Mouse (Mus musculus): ENCODE measurements around the gene Gm20388. TPM values are rescaled to one million over a fixed set of nuclear protein-coding genes. Genes with fewer than 3 reads are reported as not detected.
A peak's percentile ranks its signal among the peaks of the same experiment; 100 is the strongest.

Gene Gm20388
- polyA plus RNA-seq, 1 experiment, result 0.36 TPM

GRCm38 (mm10) chr8:124247581-124247980 lies 4336.9 kb downstream of the Gm20388 start:
- peaks cover 41% of the 10 kb centered on the region for H3K4me1 ChIP-seq (ENCODE audit: control insufficient read depth)
- peaks cover 13% of the 10 kb centered on the region for H3K9me3 ChIP-seq (ENCODE audit: control insufficient read depth, low read length)
- H3K4me3 ChIP-seq (replicated peaks), result no peak overlapping the region
- TF ChIP-seq TAL1 (IDR thresholded peaks at IDR 0.05; ENCODE audit: low read length) (no peak), GATA1 (IDR thresholded peaks at IDR 0.05; ENCODE audit: low read length) (no peak)
- peaks cover 55% of the 10 kb centered on the region for H3K36me3 ChIP-seq (ENCODE audit: control insufficient read depth)
- H3K27me3 ChIP-seq (ENCODE audit: control insufficient read depth), result no peaks in the 10 kb centered on the region

DNA sequence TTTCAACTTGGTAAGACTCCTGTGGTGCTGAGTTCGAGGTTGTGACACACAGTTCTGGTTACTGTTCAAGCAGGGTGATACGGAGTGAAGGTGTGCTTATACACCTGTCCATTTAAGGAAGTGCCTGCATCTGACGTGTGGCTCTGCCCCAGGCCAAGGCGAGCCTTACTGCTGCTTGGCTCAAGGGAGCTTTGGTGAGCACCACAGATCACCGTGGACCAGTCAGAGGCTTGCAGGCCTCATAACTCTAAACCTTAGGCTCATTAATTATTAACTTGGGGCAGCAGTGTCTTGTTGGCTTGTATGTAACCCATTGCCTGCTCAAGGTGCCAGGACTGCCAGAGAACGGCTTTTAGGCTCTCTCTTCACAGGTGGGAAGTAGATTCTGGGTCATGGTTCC lies 4338.0 kb downstream of the Gm20388 start:
- Histone ChIP-seq H3K27me3 (ENCODE audit: control insufficient read depth) (no peaks in the 10 kb centered on the region), H3K4me1 (ENCODE audit: control insufficient read depth) (peaks cover 42% of the 10 kb centered on the region), H3K9me3 (ENCODE audit: control insufficient read depth, low read length) (peaks cover 8% of the 10 kb centered on the region), H3K4me3 (replicated peaks) (no peak overlapping the region), H3K36me3 (ENCODE audit: control insufficient read depth) (peaks cover 48% of the 10 kb centered on the region)
- TF ChIP-seq GATA1 (IDR thresholded peaks at IDR 0.05; ENCODE audit: low read length) (no peak), TAL1 (IDR thresholded peaks at IDR 0.05; ENCODE audit: low read length) (no peak)

GRCm38 (mm10) chr8:124250255-124250654 lies 4339.6 kb downstream of the Gm20388 start:
- Histone ChIP-seq H3K4me3 (replicated peaks) (peak overlapping the region; percentile 5), H3K36me3 (ENCODE audit: control insufficient read depth) (peaks cover 32% of the 10 kb centered on the region)

DNA sequence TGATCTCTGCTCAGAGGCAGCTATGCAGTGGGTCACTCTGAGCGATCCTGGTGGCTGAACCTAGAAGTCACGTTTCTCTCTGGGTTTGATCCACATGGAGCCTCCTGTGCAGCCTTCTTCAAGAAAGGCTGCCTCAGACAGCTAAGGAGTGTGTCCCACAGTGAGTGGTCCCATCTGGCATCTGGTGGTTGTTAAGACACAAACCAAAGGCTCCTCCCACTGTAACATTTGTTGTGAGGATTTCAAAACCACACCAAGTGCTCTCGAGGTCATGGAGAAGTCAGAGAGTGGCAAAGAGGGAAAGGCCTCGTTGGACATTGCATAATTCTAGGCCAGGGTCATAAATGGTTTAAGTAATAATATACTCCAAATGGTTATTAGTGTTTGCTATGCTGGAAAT lies 4340.1 kb downstream of the Gm20388 start:
- Histone ChIP-seq H3K4me3 (replicated peaks) (no peak overlapping the region), H3K27me3 (ENCODE audit: control insufficient read depth) (no peaks in the 10 kb centered on the region), H3K9me3 (ENCODE audit: control insufficient read depth, low read length) (no peaks in the 10 kb centered on the region), H3K4me1 (ENCODE audit: control insufficient read depth) (peaks cover 42% of the 10 kb centered on the region), H3K36me3 (ENCODE audit: control insufficient read depth) (peaks cover 27% of the 10 kb centered on the region)
- TF ChIP-seq GATA1 (IDR thresholded peaks at IDR 0.05; ENCODE audit: low read length) (no peak), TAL1 (IDR thresholded peaks at IDR 0.05; ENCODE audit: low read length) (no peak)

More at GRCm38 (mm10) chr8:124250255-124250654, 4339.6 kb downstream of the Gm20388 start:
- TF ChIP-seq GATA1 (IDR thresholded peaks at IDR 0.05; ENCODE audit: low read length) (no peak), TAL1 (IDR thresholded peaks at IDR 0.05; ENCODE audit: low read length) (no peak)
- Histone ChIP-seq H3K27me3 (ENCODE audit: control insufficient read depth) (no peaks in the 10 kb centered on the region), H3K4me1 (ENCODE audit: control insufficient read depth) (peaks cover 42% of the 10 kb centered on the region), H3K9me3 (ENCODE audit: control insufficient read depth, low read length) (no peaks in the 10 kb centered on the region)

DNA sequence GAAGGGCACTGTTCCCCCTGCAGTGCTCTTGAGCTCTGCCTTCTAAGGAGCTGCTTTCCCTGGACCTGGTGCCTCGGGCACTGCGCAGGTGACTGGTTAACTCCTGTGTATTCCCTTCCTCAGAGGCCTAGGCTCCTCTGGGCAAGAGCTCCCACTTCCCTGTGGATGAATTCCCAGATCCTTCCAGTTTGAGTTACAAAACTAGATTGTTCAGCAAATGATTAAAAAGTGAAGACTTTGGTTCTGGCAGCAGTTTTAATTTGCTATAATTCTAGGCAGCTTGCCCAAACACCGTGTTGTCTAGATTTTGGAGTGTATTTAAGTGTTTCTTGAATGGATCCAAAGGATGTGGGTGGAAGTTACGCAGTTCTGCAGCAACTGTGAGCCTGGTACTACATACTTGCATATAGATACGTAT lies 4341.9 kb downstream of the Gm20388 start:
- TF ChIP-seq TAL1 (IDR thresholded peaks at IDR 0.05; ENCODE audit: low read length) (no peak), GATA1 (IDR thresholded peaks at IDR 0.05; ENCODE audit: low read length) (no peak)
- Histone ChIP-seq H3K4me1 (ENCODE audit: control insufficient read depth) (peaks cover 35% of the 10 kb centered on the region), H3K9me3 (ENCODE audit: control insufficient read depth, low read length) (no peaks in the 10 kb centered on the region), H3K27me3 (ENCODE audit: control insufficient read depth) (no peaks in the 10 kb centered on the region), H3K4me3 (replicated peaks) (no peak overlapping the region), H3K36me3 (ENCODE audit: control insufficient read depth) (peaks cover 12% of the 10 kb centered on the region)

DNA sequence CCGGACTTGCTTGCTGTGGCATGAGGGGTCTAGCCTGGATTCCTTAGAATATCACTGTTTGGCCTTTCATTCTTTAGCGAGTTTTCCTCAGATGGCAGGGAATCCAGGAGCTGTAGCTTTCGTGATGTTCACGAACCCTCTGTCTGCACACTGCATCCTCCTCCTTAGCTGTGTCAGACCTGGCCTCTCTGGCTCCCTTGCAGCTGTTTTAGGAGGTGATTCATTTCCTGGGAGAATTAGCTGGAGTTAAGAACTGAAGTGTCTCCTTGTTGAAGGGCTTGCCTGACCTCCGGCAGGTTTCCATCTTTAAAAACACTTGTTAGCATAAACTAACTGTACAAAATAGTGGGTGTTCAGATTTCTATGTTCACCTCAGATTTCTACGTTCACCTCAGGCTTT lies 4343.3 kb downstream of the Gm20388 start:
- no peaks in the 10 kb centered on the region for H3K9me3 ChIP-seq (ENCODE audit: control insufficient read depth, low read length)
- no peak overlapping the region for H3K4me3 ChIP-seq (replicated peaks)
- TF ChIP-seq TAL1 (IDR thresholded peaks at IDR 0.05; ENCODE audit: low read length) (no peak), GATA1 (IDR thresholded peaks at IDR 0.05; ENCODE audit: low read length) (no peak)
- H3K4me1 ChIP-seq (ENCODE audit: control insufficient read depth), result peaks cover 23% of the 10 kb centered on the region
- H3K27me3 ChIP-seq (ENCODE audit: control insufficient read depth), result no peaks in the 10 kb centered on the region
- peaks cover 2% of the 10 kb centered on the region; the same call in 1 of the 2 replicates for H3K36me3 ChIP-seq (ENCODE audit: control insufficient read depth)

- Histone ChIP-seq H3K36me3 (ENCODE audit: control insufficient read depth) (peaks cover 5% of the 10 kb centered on the region; the same call in 1 of the 2 replicates), H3K27me3 (ENCODE audit: control insufficient read depth) (no peaks in the 10 kb centered on the region), H3K4me3 (replicated peaks) (no peak overlapping the region), H3K9me3 (ENCODE audit: control insufficient read depth, low read length) (no peaks in the 10 kb centered on the region), H3K4me1 (ENCODE audit: control insufficient read depth) (peaks cover 5% of the 10 kb centered on the region; the same call in 1 of the 2 replicates)
- TF ChIP-seq TAL1 (IDR thresholded peaks at IDR 0.05; ENCODE audit: low read length), result no peak
Observed at GRCm38 (mm10) chr8:124256841-124257240, 4346.2 kb downstream of the Gm20388 start.

DNA sequence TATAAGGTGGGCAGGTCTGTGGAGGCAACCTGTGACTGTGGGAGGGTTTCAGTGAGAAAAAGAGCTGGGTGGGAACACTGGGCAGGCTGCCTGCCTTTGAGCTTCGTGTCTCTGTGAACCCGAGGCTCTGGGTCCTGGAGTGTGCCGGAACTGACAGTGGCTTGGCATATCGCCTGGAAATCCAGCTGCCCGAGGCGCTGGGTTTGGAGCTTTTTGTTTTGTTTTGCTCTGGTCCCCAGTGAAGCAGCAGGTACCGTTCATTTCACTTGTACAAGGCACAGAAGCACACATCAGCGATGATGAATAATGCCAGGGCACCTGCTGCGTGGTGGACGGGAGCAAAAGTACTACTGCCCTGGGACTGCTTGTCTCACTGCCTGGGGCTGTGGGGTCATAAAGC lies 4346.7 kb downstream of the Gm20388 start:
- TF ChIP-seq GATA1 (IDR thresholded peaks at IDR 0.05; ENCODE audit: low read length) (no peak), TAL1 (IDR thresholded peaks at IDR 0.05; ENCODE audit: low read length) (no peak)
- Histone ChIP-seq H3K4me3 (replicated peaks) (no peak overlapping the region), H3K27me3 (ENCODE audit: control insufficient read depth) (no peaks in the 10 kb centered on the region), H3K9me3 (ENCODE audit: control insufficient read depth, low read length) (no peaks in the 10 kb centered on the region), H3K4me1 (ENCODE audit: control insufficient read depth) (peaks cover 4% of the 10 kb centered on the region; the same call in 1 of the 2 replicates), H3K36me3 (ENCODE audit: control insufficient read depth) (peaks cover 5% of the 10 kb centered on the region; the same call in 1 of the 2 replicates)

GRCm38 (mm10) chr8:124259146-124259545 lies 4348.5 kb downstream of the Gm20388 start:
- Histone ChIP-seq H3K4me3 (replicated peaks) (no peak overlapping the region), H3K36me3 (ENCODE audit: control insufficient read depth) (peaks cover 5% of the 10 kb centered on the region; the same call in 1 of the 2 replicates), H3K27me3 (ENCODE audit: control insufficient read depth) (no peaks in the 10 kb centered on the region), H3K4me1 (ENCODE audit: control insufficient read depth) (peaks cover 2% of the 10 kb centered on the region; the same call in 1 of the 2 replicates), H3K9me3 (ENCODE audit: control insufficient read depth, low read length) (no peaks in the 10 kb centered on the region)
- TF ChIP-seq TAL1 (IDR thresholded peaks at IDR 0.05; ENCODE audit: low read length), result no peak
- no peak for TF ChIP-seq GATA1 (IDR thresholded peaks at IDR 0.05; ENCODE audit: low read length)

DNA sequence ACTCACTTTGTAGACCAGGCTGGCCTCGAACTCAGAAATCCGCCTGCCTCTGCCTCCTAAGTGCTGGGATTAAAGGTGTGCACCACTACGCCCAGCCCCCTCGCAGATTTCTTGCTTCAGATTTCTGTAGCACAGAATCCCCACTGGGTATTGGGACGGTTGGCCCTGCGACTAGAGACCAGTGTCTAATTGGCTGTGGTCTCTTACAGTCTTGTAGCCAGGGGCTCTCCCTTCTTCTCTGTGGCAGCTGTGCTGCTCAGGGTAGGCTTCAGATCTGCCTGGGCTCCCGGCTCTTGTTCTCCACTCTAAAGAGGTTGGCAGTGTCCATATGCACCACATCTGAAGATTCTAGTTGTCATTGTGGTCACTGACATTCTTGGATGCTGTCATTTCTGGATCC lies 4349.3 kb downstream of the Gm20388 start:
- Histone ChIP-seq H3K4me1 (ENCODE audit: control insufficient read depth) (peaks cover 9% of the 10 kb centered on the region), H3K4me3 (replicated peaks) (no peak overlapping the region), H3K9me3 (ENCODE audit: control insufficient read depth, low read length) (no peaks in the 10 kb centered on the region), H3K36me3 (ENCODE audit: control insufficient read depth) (peaks cover 8% of the 10 kb centered on the region), H3K27me3 (ENCODE audit: control insufficient read depth) (no peaks in the 10 kb centered on the region)
- no peak for TF ChIP-seq TAL1 (IDR thresholded peaks at IDR 0.05; ENCODE audit: low read length)
- TF ChIP-seq GATA1 (IDR thresholded peaks at IDR 0.05; ENCODE audit: low read length), result no peak

Measured in erythroblast, embryonic 14.5 days (primary cell).